Mouse (Mus musculus) spleen, adult 2 months (tissue): ENCODE data around the gene Catsperg1.

ENCODE experiments used
- CTCF ChIP-seq: fragments of 200-500 bp; IDR thresholded peaks from 2 replicates; pipeline ENCODE4 v1.5.1; 2011; ENCODE audit warnings: mild to moderate bottlenecking, inconsistent platforms; ENCODE audit not compliant: insufficient read depth, insufficient read length, insufficient replicate concordance; ENCODE audit errors: extremely low read depth
- POLR2A ChIP-seq: fragments of 200-500 bp; IDR thresholded peaks from 2 replicates; pipeline ENCODE4 v1.6.1; 2011; ENCODE audit warnings: low read depth, low read length, inconsistent platforms

- TF ChIP-seq CTCF, result no peak
- TF ChIP-seq POLR2A, result no peak
These were observed 41.3 kb downstream of the Catsperg1 start for GRCm38 (mm10) chr7:29172390-29173016.
